Mouse (Mus musculus): ENCODE measurements at regions not wholly inside any gene's neighbourhood (a gene's known extent, or its start where the extent isn't known, plus 50 kb on each side); places are given as distances from the start of the nearest gene placed in this dataset.
"Not testable (repeated sequence)": the region's sequence is repeated elsewhere in the genome, so short reads cannot be mapped to it uniquely, and the experiment has no call there.

GRCm38 (mm10) chr13:97415927-97416709, 175.2 kb downstream of the Enc1 start:
- no peak for ATAC-seq

- no peak for ATAC-seq
Measured at GRCm38 (mm10) chr13:97415381-97415780, 174.5 kb downstream of the Enc1 start.

- ATAC-seq, result no peak
Measured at GRCm38 (mm10) chr13:97412151-97412550, 171.2 kb downstream of the Enc1 start.

- ATAC-seq, result no peak
Measured at GRCm38 (mm10) chr13:97410550-97411201, 169.8 kb downstream of the Enc1 start.

- no peak for ATAC-seq
Measured at GRCm38 (mm10) chr13:97409891-97410525, 169.1 kb downstream of the Enc1 start.

GRCm38 (mm10) chr13:97409291-97409780, 168.4 kb downstream of the Enc1 start:
- ATAC-seq, result no peak

- ATAC-seq, result peak; percentile 72
Measured at GRCm38 (mm10) chr13:97408414-97409290, 167.7 kb downstream of the Enc1 start.

GRCm38 (mm10) chr13:97407773-97408172, 166.9 kb downstream of the Enc1 start:
- ATAC-seq, result no peak

GRCm38 (mm10) chr13:97406678-97407077, 165.8 kb downstream of the Enc1 start:
- peak; percentile 59 for ATAC-seq

- ATAC-seq, result no peak
Measured at GRCm38 (mm10) chr13:97402164-97402761, 161.4 kb downstream of the Enc1 start.

GRCm38 (mm10) chr13:97401620-97402019, 160.7 kb downstream of the Enc1 start:
- no peak for ATAC-seq

GRCm38 (mm10) chr13:97398041-97398440, 157.1 kb downstream of the Enc1 start:
- ATAC-seq, result no peak

GRCm38 (mm10) chr13:97396899-97397640, 156.2 kb downstream of the Enc1 start:
- no peak for ATAC-seq

- not testable (repeated sequence) for ATAC-seq
Measured at GRCm38 (mm10) chr13:97396286-97396685, 155.4 kb downstream of the Enc1 start.

- ATAC-seq, result no peak
Measured at GRCm38 (mm10) chr13:97394756-97395454, 154.0 kb downstream of the Enc1 start.

GRCm38 (mm10) chr13:97394071-97394470, 153.2 kb downstream of the Enc1 start:
- ATAC-seq, result no peak

GRCm38 (mm10) chr13:97393456-97393855, 152.6 kb downstream of the Enc1 start:
- ATAC-seq, result no peak

- no peak for ATAC-seq
Measured at GRCm38 (mm10) chr13:97390449-97390930, 149.6 kb downstream of the Enc1 start.

- ATAC-seq, result no peak
Measured at GRCm38 (mm10) chr13:97388851-97389479, 148.1 kb downstream of the Enc1 start.

- peak; percentile 77 for ATAC-seq
Measured at GRCm38 (mm10) chr13:97386511-97386910, 145.6 kb downstream of the Enc1 start.

All from CD4-positive, CD25-positive, alpha-beta regulatory T cell, adult 4 months (primary cell).